Mouse (Mus musculus) heart, embryonic 14.5 days (tissue): ENCODE results near the gene Trp53bp1. TPM values are rescaled to one million over a fixed set of nuclear protein-coding genes. Genes with fewer than 3 reads are reported as not detected.

Experiments
- ATAC-seq: fragments of 200-750 bp; cut with Nextera tagmentation; 2 replicates; pipeline ENCODE4 v1.8.0; 2017; ENCODE audit warnings: low read depth, moderate TSS enrichment; ENCODE audit not compliant: insufficient number of reproducible peaks, insufficient read depth, low FRiP score
- H3K27ac ChIP-seq, 2 experiments: fragments of 200-500 bp in 1 of 2; fragments of 300-500 bp in 1 of 2; sonication (generic) in 1 of 2; replicated peaks in 1 of 2; 2 replicates each; pipeline ENCODE4 v1.5.1; 2012 to 2014; ENCODE audit warnings: low read depth in 2 of 2, low read length in 2 of 2, control low read depth in 1 of 2, mild to moderate bottlenecking in 1 of 2, mixed read lengths in 1 of 2; ENCODE audit not compliant: control insufficient read depth in 1 of 2, insufficient read depth in 1 of 2
- H3K27me3 ChIP-seq: fragments of 300-500 bp; sonication (generic); 2 replicates; pipeline ENCODE4 v1.6.1; 2014; ENCODE audit warnings: mild to moderate bottlenecking, low read length, control low read depth; ENCODE audit not compliant: control insufficient read depth, insufficient read depth
- H3K36me3 ChIP-seq: fragments of 300-500 bp; sonication (generic); 2 replicates; pipeline ENCODE4 v1.6.1; 2014; ENCODE audit warnings: mild to moderate bottlenecking, control low read depth, low read length, mixed read lengths; ENCODE audit not compliant: control insufficient read depth, insufficient read depth
- H3K4me1 ChIP-seq, 2 experiments: fragments of 200-500 bp in 1 of 2; fragments of 300-500 bp in 1 of 2; sonication (generic) in 1 of 2; 2 replicates each; pipeline ENCODE4 v1.6.1; 2012 to 2014; ENCODE audit warnings: low read length in 2 of 2, control low read depth in 1 of 2, mixed read lengths in 1 of 2; ENCODE audit not compliant: control insufficient read depth in 2 of 2, insufficient read depth in 2 of 2
- H3K4me2 ChIP-seq: fragments of 300-500 bp; sonication (generic); 2 replicates; pipeline ENCODE4 v1.6.1; 2014; ENCODE audit warnings: mild to moderate bottlenecking, low read length
- H3K4me3 ChIP-seq, 2 experiments: fragments of 200-500 bp in 1 of 2; fragments of 300-500 bp in 1 of 2; sonication (generic) in 1 of 2; 2 replicates each; pipeline ENCODE4 v1.5.1; 2012 to 2014; ENCODE audit warnings: low read length in 2 of 2, mild to moderate bottlenecking in 2 of 2, control low read depth in 1 of 2, low read depth in 1 of 2, moderate library complexity in 1 of 2; ENCODE audit not compliant: control insufficient read depth in 1 of 2, insufficient read depth in 1 of 2
- H3K9ac ChIP-seq: fragments of 300-500 bp; sonication (generic); 2 replicates; pipeline ENCODE4 v1.6.1; 2014; ENCODE audit warnings: mild to moderate bottlenecking, low read length
- H3K9me3 ChIP-seq: fragments of 300-500 bp; sonication (generic); 2 replicates; pipeline ENCODE4 v1.6.1; 2016; ENCODE audit warnings: low read length, control low read depth; ENCODE audit not compliant: control insufficient read depth
- WGBS: fragments of 180-500 bp; shearing (Covaris S2); extraction: QIAGEN DNeasy Blood & Tissue Kit; methylation state at CpG from one replicate; pipeline ENCODE4 v1.1.7; 2014; 5-methylcytosine and 5-hydroxymethylcytosine counted together
- polyA plus RNA-seq: library from polyadenylated mRNA; unstranded; fragments of >200 nt; fragmentation: Nextera tagmentation; extraction: Ambion mirVana; gene quantifications from 2 replicates; pipeline ENCODE4 v1.2.1, GENCODE M21; 2014

Gene Trp53bp1
- polyA plus RNA-seq, 1 experiment from 2014 or later, result 44.1 TPM

- Histone ChIP-seq H3K27ac (no peak overlapping the region), H3K4me1 (peaks cover 35 to 48% of the 10 kb centered on the region in 2 experiments)
- ATAC-seq, result no peak
Observed at GRCm38 (mm10) chr2:121296754-121297231, 25.6 kb upstream of the Trp53bp1 start.

GRCm38 (mm10) chr2:121295608-121296571 is 24.7 kb upstream of the Trp53bp1 start:
- Histone ChIP-seq H3K9ac (peak overlapping the region; percentile 73), H3K36me3 (peaks cover 18% of the 10 kb centered on the region), H3K27me3 (peaks cover 9% of the 10 kb centered on the region; the same call in 1 of the 2 replicates), H3K4me3 (peak overlapping the region; percentile 53 to 54), H3K4me2 (peak overlapping the region; percentile 80), H3K4me1 (peaks cover 35 to 48% of the 10 kb centered on the region in 2 experiments), H3K27ac (peak overlapping the region; percentile 48 to 94), H3K9me3 (no peaks in the 10 kb centered on the region)
- no peak for ATAC-seq
- WGBS, result 4% methylated on average over 15 of the region's 15 CpGs

More at GRCm38 (mm10) chr2:121296754-121297231, 25.6 kb upstream of the Trp53bp1 start:
- H3K36me3 ChIP-seq, result peaks cover 27% of the 10 kb centered on the region
- WGBS, result 24% methylated on average over 6 of the region's 6 CpGs
- no peaks in the 10 kb centered on the region for H3K9me3 ChIP-seq
- H3K4me3 ChIP-seq, result peak overlapping the region; percentile 53 to 54; a peak in 3 of 4 replicates
- peak overlapping the region; percentile 73; the same call in 1 of the 2 replicates for H3K9ac ChIP-seq
- peak overlapping the region; percentile 80 for H3K4me2 ChIP-seq
- H3K27me3 ChIP-seq, result 0 out of 2 replicates have a peak, but pooled peaks cover 6% of the 10 kb centered on the region

- Histone ChIP-seq H3K9me3 (no peaks in the 10 kb centered on the region), H3K4me2 (peak overlapping the region; percentile 80), H3K27ac (peak overlapping the region; percentile 91 to 94), H3K27me3 (peaks cover 18% of the 10 kb centered on the region; the same call in 1 of the 2 replicates), H3K36me3 (0 out of 2 replicates have a peak, but pooled peaks cover 9% of the 10 kb centered on the region), H3K4me1 (peaks cover 35 to 48% of the 10 kb centered on the region in 2 experiments), H3K9ac (peak overlapping the region; percentile 73), H3K4me3 (peak overlapping the region; percentile 53 to 54)
- peak; percentile 60 for ATAC-seq
- 3% methylated on average over 18 of the region's 18 CpGs for WGBS
Observed at GRCm38 (mm10) chr2:121294753-121295607, 23.8 kb upstream of the Trp53bp1 start.

DNA sequence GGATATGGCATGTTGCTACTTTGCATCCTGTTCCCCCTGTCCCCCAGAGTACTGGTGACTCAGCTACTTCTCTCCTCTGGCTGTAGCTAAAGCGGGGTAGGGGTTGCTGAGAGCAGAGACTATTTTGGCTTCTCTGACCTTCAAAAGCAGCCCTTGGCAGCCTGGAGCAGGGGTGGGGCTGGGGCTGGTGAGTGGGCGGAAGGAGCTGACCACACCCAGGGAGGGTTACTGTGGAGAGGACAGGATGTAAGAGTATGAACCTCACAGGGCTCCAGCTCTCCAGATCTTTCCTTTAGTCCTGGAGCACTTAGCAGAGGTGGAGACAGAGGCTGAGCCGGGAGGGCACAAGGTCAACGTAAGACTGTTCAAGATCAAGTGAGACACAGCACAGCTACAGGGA is 23.0 kb upstream of the Trp53bp1 start:
- Histone ChIP-seq H3K27ac (peak overlapping the region; percentile 91 to 94), H3K27me3 (peaks cover 19% of the 10 kb centered on the region; the same call in 1 of the 2 replicates), H3K4me1 (peaks cover 37 to 48% of the 10 kb centered on the region in 2 experiments), H3K9ac (peak overlapping the region; percentile 73), H3K4me2 (peak overlapping the region; percentile 80), H3K4me3 (peak overlapping the region; percentile 53 to 54), H3K9me3 (no peaks in the 10 kb centered on the region), H3K36me3 (0 out of 2 replicates have a peak, but pooled peaks cover 2% of the 10 kb centered on the region)
- WGBS, result 3% methylated on average over 4 of the region's 4 CpGs
- ATAC-seq, result peak; percentile 28; the same call in 1 of the 2 replicates

DNA sequence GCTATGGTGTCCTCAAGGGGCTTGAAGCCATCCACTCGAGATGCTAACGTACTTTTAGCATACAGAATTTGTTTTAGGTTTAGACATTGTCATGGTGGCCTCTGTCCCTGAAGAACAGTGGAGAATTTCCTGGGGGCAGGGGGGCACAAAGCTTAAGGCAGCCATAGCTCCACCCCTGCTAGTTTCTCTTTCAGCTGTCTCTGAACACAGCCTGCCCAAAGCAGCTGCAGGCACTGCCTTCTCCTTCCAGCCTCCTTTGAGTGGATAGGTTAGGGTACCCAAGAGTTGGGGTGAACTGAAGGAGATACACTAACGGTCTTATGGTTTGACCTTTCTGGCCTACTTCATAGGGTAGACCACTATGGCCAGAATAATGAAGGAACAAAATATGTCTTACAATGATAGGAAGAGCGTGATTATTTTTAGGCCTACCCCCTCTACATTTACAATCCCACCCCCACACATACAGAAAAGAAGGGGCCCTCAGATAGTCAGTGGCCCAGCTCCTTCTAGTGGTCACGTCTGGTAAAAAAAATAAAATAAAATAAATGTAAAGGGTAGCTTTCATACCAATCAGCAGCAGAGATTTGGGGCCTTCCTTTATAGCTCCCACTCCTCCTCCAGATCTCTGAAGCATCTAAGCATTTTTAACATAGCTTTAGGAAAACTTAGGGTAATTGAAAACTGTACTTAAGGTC is 21.3 kb upstream of the Trp53bp1 start:
- WGBS, result 65% methylated on average over 5 of the region's 5 CpGs
- Histone ChIP-seq H3K9me3 (no peaks in the 10 kb centered on the region), H3K9ac (no peak overlapping the region), H3K27me3 (peaks cover 19% of the 10 kb centered on the region; the same call in 1 of the 2 replicates), H3K4me2 (no peak overlapping the region), H3K4me1 (peaks cover 34 to 44% of the 10 kb centered on the region in 2 experiments), H3K27ac (no peak overlapping the region), H3K36me3 (no peaks in the 10 kb centered on the region), H3K4me3 (no peak overlapping the region)
- no peak for ATAC-seq

GRCm38 (mm10) chr2:121289730-121290540 is 18.7 kb upstream of the Trp53bp1 start:
- Histone ChIP-seq H3K36me3 (no peaks in the 10 kb centered on the region), H3K4me1 (peaks cover 19 to 20% of the 10 kb centered on the region in 2 experiments), H3K9ac (peak overlapping the region; percentile 61), H3K4me2 (peak overlapping the region; percentile 95), H3K27ac (no peak overlapping the region), H3K27me3 (peaks cover 13% of the 10 kb centered on the region; the same call in 1 of the 2 replicates), H3K4me3 (peak overlapping the region; percentile 56 to 62), H3K9me3 (no peaks in the 10 kb centered on the region)
- 4% methylated on average over 36 of the region's 36 CpGs for WGBS
- no peak for ATAC-seq
